31 mouse cellular contexts compared by ENCODE assay signal in the genomic region with DNA sequence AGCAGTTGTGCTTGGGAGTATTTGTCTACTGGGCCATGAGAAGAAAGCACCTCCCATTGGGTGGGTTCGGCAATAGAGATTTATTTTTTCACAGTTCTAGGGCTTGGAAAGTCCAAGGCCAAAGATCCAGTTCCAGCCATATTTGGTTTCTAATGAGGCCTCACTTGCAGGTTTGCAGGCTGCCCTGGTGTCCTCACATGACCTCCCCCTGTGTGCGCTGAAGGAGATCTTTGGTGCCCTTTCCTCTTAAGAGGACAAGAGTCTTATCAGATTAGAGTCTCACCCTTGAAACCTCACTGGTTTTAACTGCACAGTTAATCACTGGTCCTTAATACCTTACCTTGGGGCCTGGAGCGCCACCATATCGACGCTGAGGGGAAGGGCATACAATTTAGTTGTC. TPM values are rescaled to one million over a fixed set of nuclear protein-coding genes. Genes with fewer than 3 reads are reported as not detected.
A peak's percentile ranks its signal among the peaks of the same experiment; 100 is the strongest.
DNase-seq lines count a peak whose midpoint lies in the region; ATAC-seq and TF ChIP-seq lines count a peak whose summit lies in the region.
"Had no signal": no experiment of that assay in that cellular context is flagged by ENCODE, and none has a peak within 500 bp of the region (broad histone marks: within the 10 kb centered on the region; RNA-seq: fewer than 3 reads in every experiment).

No protein-coding gene starts in this region.

- no peak for TF ChIP-seq EP300 in lung, postnatal 0 days (IDR thresholded peaks at IDR 0.05)

- H3K4me1 ChIP-seq in intestine, embryonic 16.5 days (ENCODE audit: control insufficient read depth, insufficient read depth, low read length): peaks cover 6% of the 10 kb centered on the region; the same call in 1 of the 2 replicates
- 0 out of 2 replicates have a peak, but pooled peaks cover 10% of the 10 kb centered on the region for H3K4me1 ChIP-seq in kidney, postnatal 0 days (replicated peaks; ENCODE audit: insufficient read depth, low read length)
- no peaks in the 10 kb centered on the region for H3K4me1 ChIP-seq in lung, postnatal 0 days (ENCODE audit: insufficient read depth, low read depth, low read length)

- no peak for TF ChIP-seq CTCF in kidney, postnatal 0 days (IDR thresholded peaks at IDR 0.05; ENCODE audit: low read depth)
- no peak for TF ChIP-seq CTCF in lung, postnatal 0 days (IDR thresholded peaks at IDR 0.05)

- H3K36me3 ChIP-seq in intestine, embryonic 16.5 days (ENCODE audit: control insufficient read depth, insufficient read depth, low read length): no peaks in the 10 kb centered on the region
- H3K36me3 ChIP-seq in kidney, postnatal 0 days (ENCODE audit: insufficient read depth, low read length): no peaks in the 10 kb centered on the region
- H3K36me3 ChIP-seq in lung, postnatal 0 days (ENCODE audit: insufficient read depth, low read length): no peaks in the 10 kb centered on the region
- H3K36me3 ChIP-seq: forebrain, embryonic 12.5 days; limb, embryonic 15.5 days; liver, embryonic 15.5 days had no signal

- DNase-seq in heart, adult 11 months: peak; percentile 63
- no peak for DNase-seq in heart, postnatal 10 days
- DNase-seq in kidney, postnatal 0 days (ENCODE audit: low spot score): peak; percentile 72
- DNase-seq in retina, postnatal 1 day: peak; percentile 65
- DNase-seq in MN1 (ENCODE audit: low spot score): no peak
- no peak for DNase-seq in lung, postnatal 0 days (ENCODE audit: low spot score)
- no peak for DNase-seq in left cerebral cortex, postnatal 10 days (ENCODE audit: extremely low spot score in 1 of 2, low spot score in 2 of 2)
- DNase-seq: B cell, adult 2 months; cerebellum, adult 9-10 months; gastrocnemius, postnatal 14 days; heart, adult 2 months; heart, postnatal 4 days; right cerebral cortex, adult 18-20 months; thymus, postnatal 36 days had no signal

- intact Hi-C loops in heart, postnatal 10 days (cut with DNase I): no loop called here
- intact Hi-C loops in left cerebral cortex, postnatal 10 days (cut with DNase I): no loop called here

- ATAC-seq in intestine, embryonic 16.5 days: peak; percentile 85
- peak; percentile 63; the same call in 1 of the 2 replicates for ATAC-seq in kidney, postnatal 0 days (replicated peaks; ENCODE audit: low FRiP score, low read depth)
- ATAC-seq in lung, postnatal 0 days: no peak
- ATAC-seq: hindbrain, embryonic 16.5 days; midbrain, embryonic 16.5 days had no signal

- no peaks in the 10 kb centered on the region for H3K9me3 ChIP-seq in intestine, embryonic 16.5 days (ENCODE audit: control insufficient read depth, low read length)
- H3K9me3 ChIP-seq in kidney, postnatal 0 days (replicated peaks; ENCODE audit: low read length): no peaks in the 10 kb centered on the region
- no peaks in the 10 kb centered on the region for H3K9me3 ChIP-seq in lung, postnatal 0 days (ENCODE audit: low read length)
- H3K9me3 ChIP-seq: forebrain, embryonic 12.5 days; limb, embryonic 15.5 days; liver, embryonic 15.5 days had no signal

- H3K9ac ChIP-seq in intestine, embryonic 16.5 days (ENCODE audit: low read depth, low read length): no peak overlapping the region
- H3K9ac ChIP-seq in kidney, postnatal 0 days (ENCODE audit: low read depth, low read length): no peak overlapping the region
- no peak overlapping the region for H3K9ac ChIP-seq in lung, postnatal 0 days (replicated peaks; ENCODE audit: low read depth)
- H3K9ac ChIP-seq: forebrain, embryonic 12.5 days; limb, embryonic 15.5 days; liver, embryonic 15.5 days had no signal

- H3K27ac ChIP-seq in intestine, embryonic 16.5 days (ENCODE audit: low read length): no peak overlapping the region
- no peak overlapping the region for H3K27ac ChIP-seq in kidney, postnatal 0 days
- no peak overlapping the region for H3K27ac ChIP-seq in lung, postnatal 0 days (ENCODE audit: low read length)
- H3K27ac ChIP-seq: forebrain, embryonic 12.5 days; heart, adult 2 months; limb, embryonic 15.5 days; liver, embryonic 15.5 days had no signal

- H3K27me3 ChIP-seq in intestine, embryonic 16.5 days (replicated peaks; ENCODE audit: control insufficient read depth, insufficient read depth, low read length): no peaks in the 10 kb centered on the region
- no peaks in the 10 kb centered on the region for H3K27me3 ChIP-seq in kidney, postnatal 0 days (ENCODE audit: insufficient read depth, low read length)
- H3K27me3 ChIP-seq in lung, postnatal 0 days (replicated peaks; ENCODE audit: insufficient read depth, low read length): no peaks in the 10 kb centered on the region
- H3K27me3 ChIP-seq: forebrain, embryonic 12.5 days; limb, embryonic 15.5 days; megakaryocyte, embryonic 14.5 days had no signal

- 70% methylated on average over 5 of the region's 5 CpGs for WGBS in intestine, embryonic 16.5 days
- WGBS in kidney, postnatal 0 days: 43% methylated on average over 5 of the region's 5 CpGs
- 75% methylated on average over 5 of the region's 5 CpGs for WGBS in lung, postnatal 0 days

- H3K4me3 ChIP-seq in intestine, embryonic 16.5 days (ENCODE audit: low read length): no peak overlapping the region
- H3K4me3 ChIP-seq in kidney, postnatal 0 days (replicated peaks; ENCODE audit: low read depth, low read length): no peak overlapping the region
- H3K4me3 ChIP-seq in lung, postnatal 0 days (ENCODE audit: low read depth, low read length): no peak overlapping the region
- H3K4me3 ChIP-seq: forebrain, embryonic 12.5 days; heart, adult 2 months; limb, embryonic 15.5 days; liver, embryonic 15.5 days; megakaryocyte, embryonic 14.5 days had no signal

- H3K4me2 ChIP-seq in intestine, embryonic 16.5 days (ENCODE audit: low read depth, low read length): no peak overlapping the region
- H3K4me2 ChIP-seq in kidney, postnatal 0 days (ENCODE audit: low read length): no peak overlapping the region
- no peak overlapping the region for H3K4me2 ChIP-seq in lung, postnatal 0 days (replicated peaks; ENCODE audit: low read depth, low read length)
- H3K4me2 ChIP-seq: forebrain, embryonic 12.5 days; limb, embryonic 15.5 days; liver, embryonic 15.5 days had no signal

RNA-seq across cellular contexts. Expression of a gene that starts 40.9 kb away (rescaled TPM):
- not detected for total RNA-seq in heart, postnatal 10 days (2021)
- polyA plus RNA-seq in intestine, embryonic 16.5 days (2015; fragmentation: Nextera tagmentation; extraction: Ambion mirVana): not detected in 2 replicates
- polyA plus RNA-seq in kidney, postnatal 0 days (2015; fragmentation: Nextera tagmentation; extraction: Ambion mirVana): not detected in 2 replicates
- not detected in 2 replicates for polyA plus RNA-seq in lung, postnatal 0 days (2015; fragmentation: Nextera tagmentation; extraction: Ambion mirVana)
- not detected for total RNA-seq in left cerebral cortex, postnatal 10 days (2021)
- total RNA-seq: gastrocnemius, postnatal 14 days; heart, adult 2 months; heart, postnatal 4 days; layer of hippocampus, postnatal 25 days; left cerebral cortex, postnatal 25 days; neutrophil, adult 5-6 weeks had no signal
- polyA plus RNA-seq: cortical plate, adult 2 months; embryonic facial prominence, embryonic 11.5 days; forebrain, embryonic 12.5 days; heart, adult 2 months; heart, embryonic 14.5 days; hindbrain, embryonic 16.5 days; large intestine, adult 2 months; limb, embryonic 15.5 days; liver, embryonic 15.5 days; lung, embryonic 16.5 days; midbrain, embryonic 16.5 days; spleen, adult 2 months; stomach, embryonic 14.5 days had no signal

Comparison
In these comparisons a context has a peak if more than half of its experiments do, and no peak if none do; other contexts are left out.
1. DNase-seq: peak in heart, adult 11 months (single experiment), kidney, postnatal 0 days (single experiment) and retina, postnatal 1 day (single experiment); none in heart, postnatal 10 days (0 of 2), MN1 (single experiment), lung, postnatal 0 days (single experiment) and left cerebral cortex, postnatal 10 days (0 of 2).